Mouse (Mus musculus): ENCODE results near the gene Abca7.

GRCm38 (mm10) chr10:80030191-80030590 is 33.9 kb downstream of the Abca7 start:
- no peak for TF ChIP-seq CTCF (IDR thresholded peaks at IDR 0.05; ENCODE audit: low read depth)
- TF ChIP-seq EP300 (optimal IDR thresholded peaks at IDR 0.05): no peak
